Mouse (Mus musculus) heart, embryonic 14.5 days (tissue): Measurements from ENCODE around the gene Ccdc6. TPM values are rescaled to one million over a fixed set of nuclear protein-coding genes. Genes with fewer than 3 reads are reported as not detected.
A peak's percentile ranks its signal among the peaks of the same experiment; 100 is the strongest.

Experiments used
- ATAC-seq: fragments of 200-750 bp; cut with Nextera tagmentation; 2 replicates; pipeline ENCODE4 v1.8.0; 2017; ENCODE audit warnings: low read depth, moderate TSS enrichment; ENCODE audit not compliant: insufficient number of reproducible peaks, insufficient read depth, low FRiP score
- H3K27ac ChIP-seq, 2 experiments: fragments of 200-500 bp in 1 of 2; fragments of 300-500 bp in 1 of 2; sonication (generic) in 1 of 2; replicated peaks in 1 of 2; 2 replicates each; pipeline ENCODE4 v1.5.1; 2012 to 2014; ENCODE audit warnings: low read depth in 2 of 2, low read length in 2 of 2, control low read depth in 1 of 2, mild to moderate bottlenecking in 1 of 2, mixed read lengths in 1 of 2; ENCODE audit not compliant: control insufficient read depth in 1 of 2, insufficient read depth in 1 of 2
- H3K27me3 ChIP-seq: fragments of 300-500 bp; sonication (generic); 2 replicates; pipeline ENCODE4 v1.6.1; 2014; ENCODE audit warnings: mild to moderate bottlenecking, low read length, control low read depth; ENCODE audit not compliant: control insufficient read depth, insufficient read depth
- H3K36me3 ChIP-seq: fragments of 300-500 bp; sonication (generic); 2 replicates; pipeline ENCODE4 v1.6.1; 2014; ENCODE audit warnings: mild to moderate bottlenecking, control low read depth, low read length, mixed read lengths; ENCODE audit not compliant: control insufficient read depth, insufficient read depth
- H3K4me1 ChIP-seq, 2 experiments: fragments of 200-500 bp in 1 of 2; fragments of 300-500 bp in 1 of 2; sonication (generic) in 1 of 2; 2 replicates each; pipeline ENCODE4 v1.6.1; 2012 to 2014; ENCODE audit warnings: low read length in 2 of 2, control low read depth in 1 of 2, mixed read lengths in 1 of 2; ENCODE audit not compliant: control insufficient read depth in 2 of 2, insufficient read depth in 2 of 2
- H3K4me2 ChIP-seq: fragments of 300-500 bp; sonication (generic); 2 replicates; pipeline ENCODE4 v1.6.1; 2014; ENCODE audit warnings: mild to moderate bottlenecking, low read length
- H3K4me3 ChIP-seq, 2 experiments: fragments of 200-500 bp in 1 of 2; fragments of 300-500 bp in 1 of 2; sonication (generic) in 1 of 2; 2 replicates each; pipeline ENCODE4 v1.5.1; 2012 to 2014; ENCODE audit warnings: low read length in 2 of 2, mild to moderate bottlenecking in 2 of 2, control low read depth in 1 of 2, low read depth in 1 of 2, moderate library complexity in 1 of 2; ENCODE audit not compliant: control insufficient read depth in 1 of 2, insufficient read depth in 1 of 2
- H3K9ac ChIP-seq: fragments of 300-500 bp; sonication (generic); 2 replicates; pipeline ENCODE4 v1.6.1; 2014; ENCODE audit warnings: mild to moderate bottlenecking, low read length
- H3K9me3 ChIP-seq: fragments of 300-500 bp; sonication (generic); 2 replicates; pipeline ENCODE4 v1.6.1; 2016; ENCODE audit warnings: low read length, control low read depth; ENCODE audit not compliant: control insufficient read depth
- WGBS: fragments of 180-500 bp; shearing (Covaris S2); extraction: QIAGEN DNeasy Blood & Tissue Kit; methylation state at CpG from one replicate; pipeline ENCODE4 v1.1.7; 2014; 5-methylcytosine and 5-hydroxymethylcytosine counted together
- polyA plus RNA-seq: library from polyadenylated mRNA; unstranded; fragments of >200 nt; fragmentation: Nextera tagmentation; extraction: Ambion mirVana; gene quantifications from 2 replicates; pipeline ENCODE4 v1.2.1, GENCODE M21; 2014

Ccdc6 gene
- polyA plus RNA-seq, 1 experiment from 2014 or later: 24.8 TPM

DNA sequence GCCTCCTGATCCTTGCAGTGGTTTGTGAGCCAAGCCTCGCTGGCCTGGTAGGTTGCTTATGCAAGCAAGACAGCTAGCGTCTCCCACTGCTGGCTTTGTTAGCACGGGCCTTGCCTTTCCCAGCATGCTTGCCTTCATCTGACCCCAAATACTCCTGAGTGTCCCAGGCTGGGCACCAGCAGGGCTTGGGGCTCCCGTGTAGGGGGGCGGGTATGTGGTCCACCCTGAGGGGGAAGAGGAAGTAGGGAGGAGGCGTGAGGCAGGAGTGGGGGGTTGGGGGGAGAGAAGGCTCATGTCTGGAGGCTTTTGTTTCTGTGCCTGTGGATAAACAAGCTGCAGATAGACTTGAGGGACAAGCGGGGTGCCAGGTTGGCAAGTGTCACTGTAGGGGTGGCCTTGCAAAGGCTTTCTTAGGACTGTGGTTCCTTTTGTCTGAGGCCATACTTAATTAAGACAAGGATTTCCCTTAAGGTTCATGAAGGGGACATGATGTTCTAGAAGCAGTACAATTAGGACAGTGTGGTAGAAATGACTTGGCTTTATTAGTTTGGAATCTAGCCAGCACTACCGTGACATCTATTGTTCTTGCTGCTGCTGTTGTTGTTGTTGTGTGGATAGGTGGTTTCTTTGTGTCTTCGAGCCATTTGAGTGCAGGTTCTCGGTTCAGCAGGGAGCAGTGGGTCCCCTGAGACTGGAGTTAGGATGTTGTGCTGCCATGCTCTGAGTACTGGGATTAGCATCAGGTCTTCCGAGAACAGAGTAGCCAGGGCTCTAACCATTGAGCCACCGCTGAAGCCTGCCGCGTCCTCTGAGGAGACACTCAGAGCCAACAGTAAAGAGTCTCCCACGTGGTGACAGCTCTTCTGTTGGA lies 86.5 kb downstream of the Ccdc6 start:
- Histone ChIP-seq H3K27me3 (no peaks in the 10 kb centered on the region), H3K9ac (peak overlapping the region; percentile 2; the same call in 1 of the 2 replicates), H3K27ac (0 out of 4 replicates have a peak overlapping the region, but pooled peaks of 1 of the 2 experiments have one; percentile 41), H3K4me3 (no peak overlapping the region), H3K9me3 (no peaks in the 10 kb centered on the region), H3K4me2 (no peak overlapping the region), H3K36me3 (peaks cover 55% of the 10 kb centered on the region), H3K4me1 (peaks cover 10 to 22% of the 10 kb centered on the region in 2 experiments; a peak in 3 of 4 replicates)
- no peak for ATAC-seq
- 66% methylated on average over 15 of the region's 15 CpGs for WGBS

DNA sequence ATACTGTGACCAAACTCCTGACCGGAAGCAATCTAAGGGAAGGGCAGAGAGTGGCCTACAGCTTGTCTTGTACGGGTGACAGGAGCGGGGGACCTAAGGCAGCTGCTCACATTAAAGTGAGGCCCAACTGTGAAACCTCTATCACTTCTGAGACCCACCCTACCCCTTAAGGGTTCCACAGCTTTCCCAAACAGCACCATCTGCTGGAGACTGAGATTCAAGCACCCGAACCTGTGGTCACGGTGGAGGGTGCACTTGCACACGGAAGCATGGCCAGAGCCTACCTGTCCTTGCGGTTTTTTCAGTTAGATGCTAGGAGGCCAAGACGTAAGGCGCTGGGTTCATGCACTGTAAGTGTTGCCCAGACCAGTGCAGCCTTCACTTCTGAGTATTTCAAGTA lies 89.2 kb downstream of the Ccdc6 start:
- no peaks in the 10 kb centered on the region for H3K27me3 ChIP-seq
- no peaks in the 10 kb centered on the region for H3K9me3 ChIP-seq
- H3K27ac ChIP-seq: no peak overlapping the region
- H3K4me3 ChIP-seq: no peak overlapping the region
- no peak overlapping the region for H3K9ac ChIP-seq
- peaks cover 67% of the 10 kb centered on the region for H3K36me3 ChIP-seq
- no peak for ATAC-seq
- peaks cover 10 to 22% of the 10 kb centered on the region in 2 experiments; a peak in 3 of 4 replicates for H3K4me1 ChIP-seq
- WGBS: 72% methylated on average over 9 of the region's 9 CpGs
- no peak overlapping the region for H3K4me2 ChIP-seq

DNA sequence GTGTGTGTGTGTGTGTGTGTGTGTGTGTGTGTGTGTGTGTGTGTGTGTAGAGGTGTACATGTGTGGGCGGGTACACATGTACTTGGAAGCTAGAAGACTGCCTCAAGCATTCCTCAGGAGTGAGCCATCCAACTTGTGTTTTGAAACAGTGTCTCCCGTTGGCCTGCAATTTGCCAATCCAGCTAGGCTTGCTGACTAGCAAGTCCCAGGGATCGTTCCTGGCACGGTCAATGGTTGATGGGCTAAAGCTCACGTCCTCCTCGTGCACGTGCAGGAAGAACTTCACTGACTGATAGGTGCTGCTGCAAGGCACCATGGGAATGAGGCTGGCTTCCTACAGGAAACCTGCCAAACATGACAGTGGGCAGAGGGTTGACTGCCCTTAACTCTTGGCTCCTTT lies 89.7 kb downstream of the Ccdc6 start:
- 76% methylated on average over 7 of the region's 7 CpGs for WGBS
- no peak overlapping the region for H3K27ac ChIP-seq
- H3K4me3 ChIP-seq: no peak overlapping the region
- H3K4me1 ChIP-seq: peaks cover 8 to 18% of the 10 kb centered on the region in 2 experiments; a peak in 3 of 4 replicates
- no peaks in the 10 kb centered on the region for H3K27me3 ChIP-seq
- no peaks in the 10 kb centered on the region for H3K9me3 ChIP-seq
- no peak overlapping the region for H3K4me2 ChIP-seq
- ATAC-seq: no peak
- H3K36me3 ChIP-seq: peaks cover 69% of the 10 kb centered on the region
- no peak overlapping the region for H3K9ac ChIP-seq

DNA sequence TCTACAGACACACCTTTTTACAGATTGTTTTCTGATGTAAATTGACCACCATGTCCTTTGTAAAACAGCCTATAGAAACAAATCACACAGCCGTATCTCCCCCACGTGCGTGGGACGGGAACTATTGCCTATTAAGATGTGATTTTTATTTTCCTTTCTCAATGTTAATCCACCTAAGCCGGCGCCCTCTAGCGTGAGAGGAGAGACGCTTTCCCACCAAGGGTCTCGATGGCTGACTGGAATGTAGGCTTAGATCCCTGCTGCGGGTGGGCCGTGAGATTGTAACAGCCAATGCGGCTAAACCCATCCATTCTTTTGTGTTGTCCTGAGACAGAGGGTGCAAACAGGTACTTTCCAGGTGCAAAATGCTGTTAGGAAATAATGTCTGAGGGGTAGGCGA lies 92.9 kb downstream of the Ccdc6 start:
- 79% methylated on average over 13 of the region's 13 CpGs for WGBS
- peaks cover 80% of the 10 kb centered on the region for H3K36me3 ChIP-seq

DNA sequence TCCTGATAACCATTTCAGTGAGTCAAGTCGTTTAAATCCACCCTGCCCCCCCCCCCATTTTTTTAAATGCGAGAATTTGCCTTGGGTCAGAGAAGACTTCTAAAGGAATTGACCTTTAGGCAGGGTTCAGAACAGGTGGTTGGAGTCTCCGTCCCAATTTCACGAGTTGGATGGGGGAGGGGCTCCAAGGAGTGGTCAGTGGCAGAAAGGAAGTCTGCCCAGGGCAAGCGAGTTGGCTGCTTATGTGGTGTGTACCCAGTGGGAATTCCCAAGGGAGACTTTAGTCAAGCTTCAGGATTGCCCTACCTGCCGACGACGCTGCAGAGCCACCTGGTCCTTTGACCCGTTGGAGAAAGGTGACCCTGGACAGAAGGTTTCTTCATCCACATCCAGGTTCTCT lies 97.4 kb downstream of the Ccdc6 start:
- Histone ChIP-seq H3K36me3 (peaks cover 47% of the 10 kb centered on the region), H3K27me3 (no peaks in the 10 kb centered on the region), H3K4me3 (no peak overlapping the region), H3K4me1 (peaks cover 0 to 3% of the 10 kb centered on the region in 2 experiments; a peak in 1 of 4 replicates), H3K27ac (no peak overlapping the region), H3K4me2 (no peak overlapping the region), H3K9ac (no peak overlapping the region), H3K9me3 (no peaks in the 10 kb centered on the region)
- no peak for ATAC-seq
- WGBS: 72% methylated on average over 9 of the region's 9 CpGs

More for the DNA sequence above, 92.9 kb downstream of the Ccdc6 start:
- no peak overlapping the region for H3K4me3 ChIP-seq
- ATAC-seq: no peak
- no peaks in the 10 kb centered on the region for H3K9me3 ChIP-seq
- H3K27ac ChIP-seq: no peak overlapping the region
- no peaks in the 10 kb centered on the region for H3K27me3 ChIP-seq
- no peak overlapping the region for H3K9ac ChIP-seq
- H3K4me2 ChIP-seq: no peak overlapping the region
- no peaks in the 10 kb centered on the region for H3K4me1 ChIP-seq

DNA sequence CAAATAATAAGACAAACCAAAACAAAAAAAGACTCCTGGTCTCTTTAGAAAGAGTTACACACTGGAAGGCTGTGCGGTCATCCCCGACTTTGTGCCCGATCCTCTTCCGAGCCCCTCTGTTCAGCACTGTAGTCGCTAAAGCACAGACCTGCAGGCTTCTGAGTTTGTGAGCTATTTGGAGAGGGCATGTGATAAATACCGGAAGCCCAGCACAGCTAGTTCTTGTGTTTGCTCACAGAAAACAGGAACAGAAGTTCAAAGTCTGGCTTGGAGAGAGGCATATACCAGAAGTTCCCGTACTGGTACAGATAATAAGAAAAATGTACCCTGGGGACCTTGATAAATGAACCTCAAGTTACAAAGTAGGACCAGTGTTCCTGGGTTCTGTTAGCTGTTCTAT lies 98.4 kb downstream of the Ccdc6 start:
- ATAC-seq: no peak
- H3K9me3 ChIP-seq: no peaks in the 10 kb centered on the region
- no peak overlapping the region for H3K4me3 ChIP-seq
- H3K36me3 ChIP-seq: peaks cover 37% of the 10 kb centered on the region
- 70% methylated on average over 7 of the region's 7 CpGs for WGBS
- peaks cover 0 to 3% of the 10 kb centered on the region in 2 experiments; a peak in 1 of 4 replicates for H3K4me1 ChIP-seq
- no peak overlapping the region for H3K27ac ChIP-seq
- no peak overlapping the region for H3K9ac ChIP-seq
- H3K4me2 ChIP-seq: no peak overlapping the region
- H3K27me3 ChIP-seq: no peaks in the 10 kb centered on the region

DNA sequence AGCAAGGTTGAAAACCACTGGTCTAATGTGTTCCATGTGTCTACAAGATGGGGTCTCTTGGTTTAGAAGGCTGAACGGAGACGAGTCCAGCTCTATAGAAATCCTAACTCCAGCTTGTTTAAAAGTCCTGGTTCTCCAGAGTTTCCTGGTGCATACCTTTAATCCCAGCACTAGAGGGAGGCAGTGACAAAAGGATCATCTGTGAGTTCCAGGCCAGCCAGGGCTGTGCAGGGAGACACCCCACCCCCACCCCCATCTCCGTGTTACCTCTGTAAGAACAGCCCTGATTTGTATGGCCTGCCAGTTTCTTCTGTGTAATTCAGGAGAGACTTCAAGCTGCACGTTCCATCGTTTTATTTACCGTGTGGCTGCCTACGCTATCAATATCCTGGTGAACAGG lies 98.9 kb downstream of the Ccdc6 start:
- no peaks in the 10 kb centered on the region for H3K9me3 ChIP-seq

More for the DNA sequence above, 98.9 kb downstream of the Ccdc6 start:
- ATAC-seq: peak; percentile 67; the same call in 1 of the 2 replicates
- Histone ChIP-seq H3K27me3 (no peaks in the 10 kb centered on the region), H3K4me1 (peaks cover 0 to 3% of the 10 kb centered on the region in 2 experiments; a peak in 1 of 4 replicates), H3K27ac (no peak overlapping the region), H3K4me2 (no peak overlapping the region), H3K4me3 (no peak overlapping the region), H3K9ac (no peak overlapping the region), H3K36me3 (peaks cover 32% of the 10 kb centered on the region)
- WGBS: 61% methylated on average over 7 of the region's 7 CpGs
